Mouse (Mus musculus) spleen, adult 2 months (tissue): Measurements from ENCODE around the gene Prph. TPM values are rescaled to one million over a fixed set of nuclear protein-coding genes. Genes with fewer than 3 reads are reported as not detected.

ENCODE experiments used
- DNase-seq, 2 experiments: peaks; one replicate each; pipeline versions ENCODE4 v3.0.0 to v3.0.0-alpha.2; 2012 to 2021; ENCODE audit warnings: low spot score in 2 of 2, low read depth in 1 of 2
- H3K27ac ChIP-seq: fragments of 200-500 bp; 2 replicates; pipeline ENCODE4 v1.5.1; 2012; ENCODE audit warnings: low read length, inconsistent platforms; ENCODE audit not compliant: insufficient read depth
- H3K27me3 ChIP-seq: fragments of 200-500 bp; 2 replicates; pipeline ENCODE4 v1.6.1; 2012; ENCODE audit warnings: mild to moderate bottlenecking, moderate library complexity, low read length, inconsistent platforms; ENCODE audit not compliant: control insufficient read depth, insufficient read depth
- H3K36me3 ChIP-seq: fragments of 200-500 bp; 2 replicates; pipeline ENCODE4 v1.6.1; 2012; ENCODE audit warnings: mild to moderate bottlenecking, low read length, inconsistent platforms; ENCODE audit not compliant: control insufficient read depth, insufficient read depth
- H3K4me1 ChIP-seq: fragments of 200-500 bp; 2 replicates; pipeline ENCODE4 v1.6.1; 2011; ENCODE audit warnings: inconsistent platforms; ENCODE audit not compliant: control insufficient read depth, insufficient read depth, insufficient read length
- H3K4me3 ChIP-seq: fragments of 200-500 bp; 2 replicates; pipeline ENCODE4 v1.5.1; 2011; ENCODE audit warnings: mild to moderate bottlenecking, inconsistent platforms; ENCODE audit not compliant: insufficient read depth, insufficient read length; ENCODE audit errors: extremely low read depth
- CTCF ChIP-seq: fragments of 200-500 bp; IDR thresholded peaks from 2 replicates; pipeline ENCODE4 v1.5.1; 2011; ENCODE audit warnings: mild to moderate bottlenecking, inconsistent platforms; ENCODE audit not compliant: insufficient read depth, insufficient read length, insufficient replicate concordance; ENCODE audit errors: extremely low read depth
- POLR2A ChIP-seq: fragments of 200-500 bp; IDR thresholded peaks from 2 replicates; pipeline ENCODE4 v1.6.1; 2011; ENCODE audit warnings: low read depth, low read length, inconsistent platforms
- WGBS: fragments of 180-500 bp; shearing (Covaris S2); methylation state at CpG from one replicate; pipeline ENCODE4 v1.1.7; 2018; 5-methylcytosine and 5-hydroxymethylcytosine counted together
- polyA plus RNA-seq: library from polyadenylated mRNA; depleted of rRNA; stranded (reverse); fragments of >200 nt; gene quantifications from 2 replicates; pipeline ENCODE4 v1.2.3, GENCODE M21; 2012

Gene Prph
- polyA plus RNA-seq, 1 experiment = 0.99 TPM

GRCm38 (mm10) chr15:99019436-99019835 lies 35.5 kb upstream of the Prph start:
- Histone ChIP-seq H3K27me3 (no peaks in the 10 kb centered on the region), H3K36me3 (no peaks in the 10 kb centered on the region), H3K4me1 (no peaks in the 10 kb centered on the region), H3K4me3 (no peak overlapping the region), H3K27ac (no peak overlapping the region)
- 86% methylated on average over 8 of the region's 8 CpGs for WGBS
- TF ChIP-seq POLR2A (no peak), CTCF (no peak)
- no peak for DNase-seq

- Histone ChIP-seq H3K27me3 (no peaks in the 10 kb centered on the region), H3K36me3 (no peaks in the 10 kb centered on the region), H3K27ac (no peak overlapping the region), H3K4me1 (no peaks in the 10 kb centered on the region), H3K4me3 (no peak overlapping the region)
- no peak for TF ChIP-seq POLR2A
- no peak for TF ChIP-seq CTCF
- no peak for DNase-seq
- WGBS = 86% methylated on average over 4 of the region's 4 CpGs
These were observed 34.8 kb upstream of the Prph start for GRCm38 (mm10) chr15:99020171-99020570.

GRCm38 (mm10) chr15:99021255-99021654 lies 33.7 kb upstream of the Prph start:
- Histone ChIP-seq H3K27me3 (no peaks in the 10 kb centered on the region), H3K4me1 (no peaks in the 10 kb centered on the region), H3K27ac (no peak overlapping the region), H3K4me3 (no peak overlapping the region), H3K36me3 (no peaks in the 10 kb centered on the region)
- TF ChIP-seq POLR2A (no peak), CTCF (no peak)
- no peak for DNase-seq
- WGBS = 96% methylated on average over 7 of the region's 7 CpGs

GRCm38 (mm10) chr15:99024668-99025314 lies 30.2 kb upstream of the Prph start:
- peak; percentile 61 to 72 for DNase-seq
- no peaks in the 10 kb centered on the region for H3K4me1 ChIP-seq
- H3K27me3 ChIP-seq = no peaks in the 10 kb centered on the region
- H3K4me3 ChIP-seq = no peak overlapping the region
- H3K36me3 ChIP-seq = no peaks in the 10 kb centered on the region
- H3K27ac ChIP-seq = no peak overlapping the region
- WGBS = 15% methylated on average over 7 of the region's 8 CpGs
- TF ChIP-seq POLR2A (no peak), CTCF (peak; percentile 54; the same call in 1 of the 2 replicates)

GRCm38 (mm10) chr15:99025414-99025813 lies 29.6 kb upstream of the Prph start:
- no peaks in the 10 kb centered on the region for H3K4me1 ChIP-seq
- 59% methylated on average over 13 of the region's 13 CpGs for WGBS
- TF ChIP-seq CTCF (no peak), POLR2A (no peak)
- no peak overlapping the region for H3K27ac ChIP-seq
- DNase-seq = no peak
- no peaks in the 10 kb centered on the region for H3K36me3 ChIP-seq
- no peaks in the 10 kb centered on the region for H3K27me3 ChIP-seq
- H3K4me3 ChIP-seq = no peak overlapping the region

- Histone ChIP-seq H3K4me3 (no peak overlapping the region), H3K36me3 (no peaks in the 10 kb centered on the region), H3K27ac (no peak overlapping the region), H3K27me3 (no peaks in the 10 kb centered on the region), H3K4me1 (peaks cover 3% of the 10 kb centered on the region; the same call in 1 of the 2 replicates)
- WGBS = 53% methylated on average over 4 of the region's 4 CpGs
- TF ChIP-seq CTCF (no peak), POLR2A (no peak)
- DNase-seq = peak; percentile 20 to 57
These were observed 28.7 kb upstream of the Prph start for GRCm38 (mm10) chr15:99026259-99026658.

- no peak for DNase-seq
These were observed 27.9 kb upstream of the Prph start for GRCm38 (mm10) chr15:99027116-99027515.

More at GRCm38 (mm10) chr15:99027116-99027515, 27.9 kb upstream of the Prph start:
- no peaks in the 10 kb centered on the region for H3K27me3 ChIP-seq
- no peak overlapping the region for H3K4me3 ChIP-seq
- no peak for TF ChIP-seq CTCF
- TF ChIP-seq POLR2A = no peak
- 85% methylated on average over 5 of the region's 5 CpGs for WGBS
- H3K4me1 ChIP-seq = peaks cover 5% of the 10 kb centered on the region; the same call in 1 of the 2 replicates
- no peaks in the 10 kb centered on the region for H3K36me3 ChIP-seq
- no peak overlapping the region for H3K27ac ChIP-seq
